Mouse (Mus musculus) liver, postnatal 0 days (tissue): ENCODE data around the gene Slc39a11.

ENCODE experiments used
- CTCF ChIP-seq: sonication (generic); IDR thresholded peaks from 2 replicates; pipeline ENCODE4 v1.5.1; 2016; ENCODE audit warnings: antibody characterized with exemption, low read depth
- EP300 ChIP-seq: IDR thresholded peaks from 2 replicates; pipeline ENCODE4 v1.6.1; 2016; ENCODE audit warnings: antibody characterized with exemption, low read depth, mild to moderate bottlenecking

GRCm38 (mm10) chr11:113321601-113322000 is 328.3 kb downstream of the Slc39a11 start:
- TF ChIP-seq CTCF (no peak), EP300 (no peak)
